Mouse (Mus musculus): ENCODE measurements around the gene Vmn1r120. TPM values are rescaled to one million over a fixed set of nuclear protein-coding genes. Genes with fewer than 3 reads are reported as not detected.
"Not testable (repeated sequence)": the region's sequence is repeated elsewhere in the genome, so short reads cannot be mapped to it uniquely, and the experiment has no call there.

The Vmn1r120 gene
- polyA plus RNA-seq (2011; ENCODE audit: insufficient read depth, insufficient read length, low replicate concordance, missing spikeins), result not detected in 2 replicates

GRCm38 (mm10) chr7:21053684-21054083, at the start of gene Vmn1r120:
Gene Vmn1r120 (minus strand): TSS chr7:21053784.
- H3K4me1 ChIP-seq (ENCODE audit: control insufficient read depth, insufficient read depth, low read length); H3K4me3 ChIP-seq (replicated peaks; ENCODE audit: control insufficient read depth, low read depth, low read length); H3K27ac ChIP-seq (ENCODE audit: control insufficient read depth, insufficient read depth, low read depth, low read length, poor library complexity): not testable (repeated sequence)
- WGBS, result 92% methylated on average over 1 of the region's 1 CpGs

- 67% methylated on average over 5 of the region's 5 CpGs for WGBS
- not testable (repeated sequence) for H3K4me3 ChIP-seq (replicated peaks; ENCODE audit: control insufficient read depth, low read depth, low read length); H3K27ac ChIP-seq (ENCODE audit: control insufficient read depth, insufficient read depth, low read depth, low read length, poor library complexity); H3K4me1 ChIP-seq (ENCODE audit: control insufficient read depth, insufficient read depth, low read length)
Measured at GRCm38 (mm10) chr7:21098413-21098812, 44.8 kb upstream of the Vmn1r120 start, which contains the start of gene Vmn1r121. Gene Vmn1r121 (minus strand): TSS chr7:21098513.

- not testable (repeated sequence) for H3K4me1 ChIP-seq (ENCODE audit: control insufficient read depth, insufficient read depth, low read length); H3K4me3 ChIP-seq (replicated peaks; ENCODE audit: control insufficient read depth, low read depth, low read length); H3K27ac ChIP-seq (ENCODE audit: control insufficient read depth, insufficient read depth, low read depth, low read length, poor library complexity)
- no CpG with 5 or more reads among the region's 2 CpGs for WGBS
Measured at GRCm38 (mm10) chr7:21012355-21012754, 41.2 kb downstream of the Vmn1r120 start, which contains the start of gene Vmn1r119. Gene Vmn1r119 (minus strand): TSS chr7:21012455.

Other genes starting within 250 kb of the Vmn1r120 start
- gene Vmn1r114, start 241.6 kb downstream of the Vmn1r120 start, polyA plus RNA-seq (2011; ENCODE audit: insufficient read depth, insufficient read length, low replicate concordance, missing spikeins), result not detected in 2 replicates
- not detected in 2 replicates for gene Vmn1r115, start 208.8 kb downstream of the Vmn1r120 start, polyA plus RNA-seq (2011; ENCODE audit: insufficient read depth, insufficient read length, low replicate concordance, missing spikeins)
- not detected in 2 replicates for gene Vmn1r116, start 181.5 kb downstream of the Vmn1r120 start, polyA plus RNA-seq (2011; ENCODE audit: insufficient read depth, insufficient read length, low replicate concordance, missing spikeins)
- not detected in 2 replicates for gene Vmn1r117, start 169.7 kb downstream of the Vmn1r120 start, polyA plus RNA-seq (2011; ENCODE audit: insufficient read depth, insufficient read length, low replicate concordance, missing spikeins)
- not detected in 2 replicates for gene Vmn1r118, start 141.4 kb downstream of the Vmn1r120 start, polyA plus RNA-seq (2011; ENCODE audit: insufficient read depth, insufficient read length, low replicate concordance, missing spikeins)
- not detected in 2 replicates for gene Vmn1r119, start 41.3 kb downstream of the Vmn1r120 start, polyA plus RNA-seq (2011; ENCODE audit: insufficient read depth, insufficient read length, low replicate concordance, missing spikeins)
- gene Vmn1r121, start 44.7 kb upstream of the Vmn1r120 start, polyA plus RNA-seq (2011; ENCODE audit: insufficient read depth, insufficient read length, low replicate concordance, missing spikeins), result not detected in 2 replicates
- not detected in 2 replicates for gene Vmn1r122, start 80.3 kb upstream of the Vmn1r120 start, polyA plus RNA-seq (2011; ENCODE audit: insufficient read depth, insufficient read length, low replicate concordance, missing spikeins)
- gene Vmn1r123, start 108.4 kb upstream of the Vmn1r120 start, polyA plus RNA-seq (2011; ENCODE audit: insufficient read depth, insufficient read length, low replicate concordance, missing spikeins), result not detected in 2 replicates
- not detected in 2 replicates for gene Gm5157, start 136.6 kb upstream of the Vmn1r120 start, polyA plus RNA-seq (2011; ENCODE audit: insufficient read depth, insufficient read length, low replicate concordance, missing spikeins)
- gene Vmn1r124, start 206.8 kb upstream of the Vmn1r120 start, polyA plus RNA-seq (2011; ENCODE audit: insufficient read depth, insufficient read length, low replicate concordance, missing spikeins), result not detected in 2 replicates
- gene Vmn1r125, start 218.4 kb upstream of the Vmn1r120 start, polyA plus RNA-seq (2011; ENCODE audit: insufficient read depth, insufficient read length, low replicate concordance, missing spikeins), result not detected in 2 replicates
- gene Vmn1r126, start 247.7 kb upstream of the Vmn1r120 start, polyA plus RNA-seq (2011; ENCODE audit: insufficient read depth, insufficient read length, low replicate concordance, missing spikeins), result not detected in 2 replicates